Mouse (Mus musculus) left cerebral cortex, postnatal 4 days (tissue): ENCODE measurements around the gene Ankrd63. TPM values are rescaled to one million over a fixed set of nuclear protein-coding genes. Genes with fewer than 3 reads are reported as not detected.

Source experiments
- DNase-seq: peaks from one replicate; pipeline ENCODE4 v3.0.0-alpha.2; 2022
- intact Hi-C: fragments of 180-260 bp; cut with DNase I; formaldehyde crosslinking; loops from one replicate; pipeline ENCODE4 v1.15.1; 2025
- total RNA-seq, 2 experiments: library from RNA; stranded (reverse); gene quantifications; 2 replicates each; pipeline ENCODE4 v1.2.3; 2021

The Ankrd63 gene
- total RNA-seq, 2 experiments from 2014 or later, result 2.2 to 2.5 TPM

DNA sequence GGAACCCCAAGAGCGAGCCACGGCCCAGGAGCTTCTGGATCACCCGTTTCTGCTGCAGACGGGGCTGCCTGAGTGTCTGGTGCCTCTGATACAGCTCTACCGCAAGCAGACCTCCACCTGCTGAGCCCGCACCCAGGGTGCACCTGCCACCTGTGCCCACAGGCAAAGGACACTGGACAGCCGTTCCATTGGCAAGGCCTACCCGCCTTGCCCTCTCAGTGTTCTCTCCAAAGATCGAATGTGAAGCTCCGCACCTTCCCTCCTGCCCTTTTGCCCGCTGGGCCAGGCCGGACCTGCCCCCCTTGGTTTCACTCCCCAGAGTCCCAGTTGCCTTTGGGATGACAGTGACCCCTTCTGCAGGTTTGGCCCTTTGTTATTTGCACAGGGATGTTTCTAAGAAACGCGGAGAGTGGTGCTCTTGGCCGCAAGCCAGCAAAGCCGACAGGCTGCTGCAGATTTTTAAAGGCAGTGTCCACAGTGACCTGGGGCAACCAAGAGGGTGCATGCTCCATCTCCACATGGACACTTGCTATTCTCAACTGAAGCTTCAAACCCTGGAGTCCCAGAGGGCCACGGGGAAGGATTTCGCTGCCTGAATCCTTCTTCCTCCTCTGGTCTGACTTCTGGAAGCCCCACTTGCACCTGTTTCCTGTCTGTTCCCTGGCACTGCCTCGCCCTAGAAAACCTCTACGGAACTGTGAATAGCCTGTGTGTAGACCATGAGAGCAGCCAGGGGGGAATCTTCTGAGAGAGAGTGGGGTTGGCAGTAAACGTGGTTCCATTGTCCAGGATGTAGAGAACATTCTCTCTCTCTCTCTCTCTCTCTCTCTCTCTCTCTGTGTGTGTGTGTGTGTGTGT lies 7.1 kb downstream of the Ankrd63 start:
- DNase-seq, result no peak
- intact Hi-C loops, result loop anchor here (5.0 kb wide), 1 partner anchor 59 kb away; no protein-coding TSS in a partner anchor

DNA sequence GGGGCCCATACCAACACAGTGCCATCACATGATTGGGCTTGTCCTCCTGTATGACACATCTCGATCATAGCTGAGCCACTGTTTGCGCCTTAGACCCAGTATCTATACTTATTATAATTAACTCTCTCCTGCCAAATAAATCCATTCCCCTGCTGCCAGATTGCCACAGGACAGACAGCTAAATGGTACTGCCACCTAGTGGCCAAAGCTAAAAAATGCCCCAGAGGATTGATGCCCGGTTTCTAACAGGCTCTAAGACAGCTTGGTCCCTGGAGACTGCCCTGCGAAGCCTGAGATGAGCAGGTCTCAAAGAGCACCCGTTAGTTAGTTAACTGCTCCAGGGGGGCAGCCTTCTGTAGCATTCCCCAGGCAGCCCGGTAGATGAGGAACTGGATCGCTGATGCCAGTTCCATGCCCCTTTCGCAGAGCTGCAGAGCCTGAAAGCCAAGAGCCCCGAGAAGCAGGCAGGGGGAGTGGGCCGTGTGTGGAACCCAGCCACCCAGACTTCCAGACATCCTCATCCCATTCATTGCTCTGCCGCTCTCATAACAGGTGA lies 8.0 kb downstream of the Ankrd63 start:
- intact Hi-C loops, result loop anchor here (5.0 kb wide), 1 partner anchor 58 kb away; no protein-coding TSS in a partner anchor
- DNase-seq, result peak; percentile 46

DNA sequence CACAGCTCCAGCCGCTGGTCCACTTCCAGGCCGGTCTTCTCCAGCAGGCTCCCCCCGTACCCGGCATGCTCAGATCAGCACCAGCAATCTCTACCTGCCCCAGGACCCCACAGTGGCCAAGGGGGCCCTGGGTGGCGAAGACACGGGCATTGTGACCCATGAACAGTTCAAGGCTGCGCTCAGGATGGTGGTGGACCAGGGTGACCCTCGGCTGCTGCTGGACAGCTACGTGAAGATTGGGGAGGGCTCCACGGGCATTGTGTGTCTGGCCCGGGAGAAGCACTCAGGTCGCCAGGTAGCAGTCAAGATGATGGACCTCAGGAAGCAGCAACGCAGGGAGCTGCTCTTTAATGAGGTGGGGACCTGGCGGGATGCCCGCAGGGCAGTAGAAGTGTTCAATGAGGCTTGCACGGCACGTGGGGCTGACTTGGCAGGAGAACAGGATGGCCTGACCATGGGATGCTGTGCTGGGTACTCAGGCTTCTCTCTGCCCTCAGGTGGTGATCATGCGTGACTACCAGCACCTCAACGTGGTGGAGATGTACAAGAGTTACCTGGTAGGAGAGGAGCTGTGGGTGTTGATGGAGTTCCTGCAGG lies 10.3 kb downstream of the Ankrd63 start:
- intact Hi-C loops, result no loop called here
- peak; percentile 75 for DNase-seq

DNA sequence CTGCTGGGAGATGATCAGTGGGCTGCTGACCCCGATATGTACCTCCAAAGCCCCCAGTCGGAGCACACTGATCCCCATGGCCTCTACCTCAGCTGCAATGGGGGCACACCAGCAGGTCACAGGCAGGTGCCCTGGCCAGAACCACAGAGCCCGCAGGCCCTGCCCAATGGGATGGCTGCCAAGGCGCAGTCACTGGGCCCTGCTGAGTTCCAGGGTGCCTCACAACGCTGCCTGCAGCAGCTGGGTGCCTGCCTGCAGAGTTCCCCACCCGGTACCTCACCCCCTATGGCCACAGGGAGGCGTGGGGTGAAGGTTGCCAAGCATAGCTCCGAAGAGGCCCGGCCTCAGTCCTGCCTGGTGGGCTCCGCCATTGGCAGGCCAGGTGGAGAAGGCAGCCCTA lies 13.9 kb downstream of the Ankrd63 start:
- DNase-seq, result no peak
- intact Hi-C loops, result no loop called here

DNA sequence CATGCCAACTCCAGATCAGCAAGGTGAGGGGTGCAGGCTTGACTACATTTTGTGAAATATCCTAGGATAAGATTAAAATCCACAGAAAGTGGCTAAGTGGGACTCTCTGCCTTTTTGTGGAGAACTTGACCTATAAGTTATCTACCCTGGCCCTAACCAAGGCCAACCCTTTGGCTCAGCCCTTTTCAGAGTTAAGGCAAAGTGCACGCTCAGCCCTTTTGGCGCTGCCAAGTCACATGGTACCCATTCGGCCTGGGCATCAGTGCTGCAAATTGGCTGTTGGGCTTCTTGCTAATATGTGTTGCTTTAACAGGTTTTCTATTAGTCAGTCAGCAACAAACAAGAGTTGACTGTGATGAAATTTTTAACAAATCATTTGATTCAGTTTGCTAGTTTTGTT lies 16.0 kb downstream of the Ankrd63 start:
- intact Hi-C loops, result no loop called here
- DNase-seq, result no peak

DNA sequence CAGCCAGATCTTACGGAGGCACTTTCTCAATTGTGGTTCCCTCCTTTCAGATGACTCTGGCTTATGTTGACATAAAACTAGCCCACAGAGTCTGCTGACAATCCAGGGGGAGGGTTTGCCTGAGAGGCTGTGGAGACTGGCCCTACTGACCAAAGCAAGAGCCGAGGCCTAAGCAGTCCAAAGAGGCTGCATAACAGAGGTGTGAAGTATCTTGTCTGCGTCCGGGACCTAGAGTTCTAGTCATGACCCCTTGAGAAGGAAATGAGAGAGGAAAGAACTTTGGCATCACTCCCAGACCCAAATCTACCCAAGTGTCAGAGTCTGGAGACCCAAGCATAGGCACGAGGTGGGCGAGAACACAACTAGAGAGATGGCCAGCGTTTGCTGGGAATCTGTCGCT lies 17.1 kb downstream of the Ankrd63 start:
- intact Hi-C loops, result no loop called here
- DNase-seq, result no peak

DNA sequence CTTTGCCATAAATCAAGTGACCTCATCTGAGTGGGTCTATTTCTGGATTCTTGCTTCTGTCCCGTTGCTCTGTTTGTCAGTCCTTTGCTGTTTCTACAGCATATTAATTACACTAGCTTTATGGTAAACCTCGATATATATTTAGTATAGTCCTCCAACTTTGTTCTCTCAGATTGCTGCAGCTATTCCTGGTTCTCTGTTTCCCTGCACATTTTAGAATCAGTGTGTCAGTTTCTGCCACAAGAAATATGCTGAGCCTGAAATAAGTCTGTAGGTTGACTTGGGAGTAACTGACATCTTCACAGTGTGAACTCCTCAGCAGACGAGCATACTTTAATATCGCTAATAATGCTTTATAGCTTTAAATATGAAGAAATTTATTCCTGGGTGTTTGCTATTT lies 18.7 kb downstream of the Ankrd63 start:
- DNase-seq, result no peak
- intact Hi-C loops, result no loop called here

DNA sequence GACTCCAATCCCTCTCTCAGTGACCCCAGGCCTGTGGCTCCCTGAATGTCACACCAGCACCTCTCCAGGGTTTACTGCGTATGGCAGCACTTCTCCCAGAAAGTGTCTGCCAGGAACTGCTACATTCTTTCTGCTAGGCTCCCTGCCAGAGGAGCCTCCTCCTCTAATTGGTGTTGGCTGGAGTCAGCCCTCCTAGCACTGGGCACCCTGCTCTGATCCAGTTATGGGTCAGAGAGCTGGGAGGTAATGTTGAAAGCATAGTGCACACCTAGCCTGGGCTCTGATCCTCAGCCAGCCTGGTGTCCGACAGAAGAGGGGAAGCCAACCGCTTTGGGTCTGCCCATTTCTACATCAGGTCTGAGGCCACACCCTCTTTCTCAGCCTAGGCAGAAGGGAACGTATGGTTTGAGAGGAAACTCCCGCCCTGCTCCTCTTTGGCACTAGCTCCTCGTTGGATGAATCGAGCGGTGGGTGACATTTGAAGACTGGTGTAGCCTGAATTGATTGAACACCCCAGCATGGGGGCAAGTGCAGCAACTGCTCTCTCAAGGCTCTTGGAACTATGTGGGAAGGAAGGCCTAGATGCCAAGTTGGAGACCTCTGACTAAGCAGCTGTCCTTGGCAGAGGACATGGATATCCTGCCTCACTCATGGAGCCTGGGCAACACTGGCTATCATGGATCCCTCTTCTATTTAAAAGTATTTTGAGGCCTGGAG lies 21.1 kb downstream of the Ankrd63 start:
- intact Hi-C loops, result no loop called here

DNA sequence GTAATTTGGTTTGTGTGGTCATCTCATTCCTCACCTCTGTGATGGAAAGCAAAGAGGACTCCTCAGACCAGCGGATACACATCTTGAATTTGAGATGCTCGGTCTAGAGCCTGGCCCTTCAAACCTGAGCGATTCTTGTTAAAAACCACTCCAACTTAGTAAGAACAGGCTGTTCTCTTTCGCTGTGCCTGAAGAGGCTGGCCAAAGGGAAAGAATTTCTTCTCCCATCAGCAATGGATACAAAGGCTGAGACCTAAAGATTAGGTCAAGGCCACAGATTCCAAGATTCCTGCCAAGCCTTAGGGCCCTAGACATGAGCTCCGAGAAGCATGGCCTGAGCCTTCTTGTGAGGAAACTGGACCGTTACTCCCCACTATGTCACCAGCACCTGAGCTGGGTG lies 22.8 kb downstream of the Ankrd63 start:
- intact Hi-C loops, result no loop called here
- DNase-seq, result no peak

More for the DNA sequence above, 21.1 kb downstream of the Ankrd63 start:
- no peak for DNase-seq

DNA sequence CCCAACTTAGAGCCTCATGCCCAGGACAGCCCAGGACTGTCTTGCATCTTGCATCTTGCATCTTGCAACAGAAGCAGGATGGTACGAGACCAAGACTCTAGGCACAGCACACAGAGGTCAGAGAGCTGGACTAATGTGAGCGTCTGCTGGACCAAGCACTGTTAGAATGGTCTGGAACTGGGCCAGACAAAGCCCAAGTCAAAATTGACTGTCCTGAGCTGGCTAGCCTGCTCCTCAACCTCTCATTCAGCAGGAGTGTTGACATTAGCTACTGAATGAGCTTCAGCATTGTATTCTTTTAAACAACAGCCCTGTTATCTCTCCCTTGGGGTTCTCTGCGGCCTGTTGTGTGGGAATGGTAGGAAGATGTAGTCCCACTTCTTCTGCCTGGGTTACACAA lies 24.2 kb downstream of the Ankrd63 start:
- intact Hi-C loops, result no loop called here

DNA sequence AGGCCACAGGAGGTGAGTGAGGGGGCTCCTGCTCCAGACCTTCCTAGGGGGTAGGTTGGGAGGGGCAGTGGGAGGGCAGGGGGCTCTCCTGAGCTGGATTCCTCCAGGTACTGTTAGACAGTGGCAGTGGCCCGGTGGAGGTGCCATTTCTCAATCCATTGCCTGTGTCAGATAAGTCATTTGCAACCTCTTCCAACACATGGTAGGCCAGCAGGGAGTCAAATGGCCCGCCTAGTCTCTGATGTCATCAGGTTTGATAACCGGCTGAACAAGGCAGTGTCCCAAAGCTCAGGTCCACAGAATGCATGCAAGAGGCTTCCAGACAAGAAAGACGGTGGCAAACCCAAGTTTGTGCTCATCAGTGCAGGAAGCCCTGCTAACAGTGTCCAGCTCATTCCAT lies 25.9 kb downstream of the Ankrd63 start:
- DNase-seq, result no peak
- intact Hi-C loops, result no loop called here

More for the DNA sequence above, 24.2 kb downstream of the Ankrd63 start:
- no peak for DNase-seq

DNA sequence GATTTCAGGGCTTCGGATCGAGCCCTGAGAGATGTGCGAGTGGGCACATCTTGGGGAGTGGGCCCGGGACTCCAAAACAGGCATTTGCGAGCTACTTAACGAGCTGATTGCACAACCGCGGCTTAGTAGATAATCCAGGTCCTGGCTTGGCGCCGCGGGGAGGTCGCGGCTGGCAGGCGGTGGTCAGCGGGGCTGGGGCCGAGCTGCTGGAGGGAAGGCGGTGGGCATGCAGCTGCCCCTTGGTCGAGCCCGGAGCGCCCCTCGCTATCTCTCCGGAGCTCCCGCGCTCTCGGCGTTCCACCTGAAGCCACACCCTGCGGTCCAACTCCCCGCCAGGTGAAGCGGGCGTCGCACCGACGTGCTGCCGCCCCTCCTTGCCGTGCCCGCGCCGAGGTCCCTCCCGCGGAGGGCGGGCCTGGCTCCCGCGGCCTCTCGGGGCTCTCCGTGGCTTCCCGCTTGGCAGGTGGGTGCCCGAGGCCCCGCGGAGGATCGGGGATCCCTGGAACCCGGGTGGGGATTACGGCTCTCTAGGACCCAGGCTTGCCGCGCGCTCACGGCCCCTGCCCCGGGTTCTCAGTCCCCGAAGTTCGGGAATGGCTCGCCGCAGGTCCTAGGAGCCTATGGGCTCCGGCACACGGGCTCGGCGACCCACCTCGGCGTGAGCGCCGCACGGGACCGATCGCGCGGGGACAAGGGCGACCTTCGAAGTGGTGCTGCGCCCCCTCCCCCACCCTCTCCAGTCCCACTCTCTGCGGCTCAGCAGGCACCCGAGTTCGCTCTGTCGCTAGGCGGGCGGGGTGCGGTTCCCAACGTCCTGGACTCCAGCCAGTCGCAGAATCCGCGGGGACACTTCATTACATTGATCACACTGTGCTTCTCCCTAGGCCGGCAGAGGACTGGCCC lies 26.7 kb downstream of the Ankrd63 start:
- intact Hi-C loops, result no loop called here
- no peak for DNase-seq

DNA sequence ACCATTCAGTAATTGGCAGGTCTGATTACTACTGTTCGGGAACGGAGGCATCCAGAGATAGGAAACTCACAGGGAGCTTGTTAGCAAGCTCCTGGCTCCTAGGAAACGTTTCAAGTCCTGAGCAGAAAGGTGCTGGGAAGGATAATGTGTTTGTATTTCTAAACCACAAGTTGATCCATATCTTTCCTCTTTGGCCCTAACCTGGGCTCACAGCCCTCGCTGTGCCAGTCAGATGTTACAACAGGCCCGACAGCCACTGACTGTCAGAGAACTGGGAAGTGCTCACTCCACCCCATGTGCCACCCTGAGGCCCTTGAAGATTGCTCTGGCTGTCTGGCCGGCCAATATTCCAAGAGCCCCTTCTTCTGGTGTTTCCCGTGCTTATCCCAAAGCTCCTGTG lies 29.3 kb downstream of the Ankrd63 start:
- no peak for DNase-seq
- intact Hi-C loops, result no loop called here

DNA sequence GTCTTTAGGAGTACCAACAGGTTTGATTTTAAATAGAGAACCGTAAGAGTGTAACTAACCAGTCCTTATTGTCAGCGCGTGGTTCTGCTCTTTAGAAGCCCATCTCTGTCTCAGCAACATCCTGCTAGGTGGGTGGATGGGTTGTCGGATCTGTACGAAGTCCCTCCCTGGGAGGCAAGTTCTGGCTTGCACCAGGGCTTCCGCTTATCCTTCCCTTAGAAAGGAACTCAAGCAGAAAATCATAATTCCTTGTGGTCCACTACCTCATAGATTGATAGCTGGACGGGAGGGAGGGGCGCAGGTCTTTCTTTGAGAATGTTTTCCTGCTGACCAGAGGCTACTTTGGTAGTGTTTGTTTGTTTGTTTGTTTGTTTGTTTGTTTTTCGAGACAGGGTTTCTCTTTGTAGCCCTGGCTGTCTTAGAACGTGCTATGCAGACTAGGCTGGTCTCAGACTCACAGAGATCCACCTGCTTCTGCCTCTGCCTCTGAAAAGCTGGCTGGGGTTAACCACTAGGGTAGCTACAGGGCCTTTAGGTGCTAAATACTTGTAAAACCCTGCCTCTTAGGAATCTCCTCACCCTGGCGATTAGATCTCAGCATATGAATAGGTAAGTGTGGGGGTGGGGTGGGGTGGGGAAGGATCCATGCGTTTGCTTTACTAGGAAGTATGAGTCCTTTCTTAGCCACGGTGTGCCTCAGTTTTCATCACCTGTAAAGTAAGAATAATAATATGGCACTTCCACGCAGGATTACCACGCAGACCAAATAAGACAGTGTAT lies 29.9 kb downstream of the Ankrd63 start:
- intact Hi-C loops, result no loop called here
- DNase-seq, result no peak

DNA sequence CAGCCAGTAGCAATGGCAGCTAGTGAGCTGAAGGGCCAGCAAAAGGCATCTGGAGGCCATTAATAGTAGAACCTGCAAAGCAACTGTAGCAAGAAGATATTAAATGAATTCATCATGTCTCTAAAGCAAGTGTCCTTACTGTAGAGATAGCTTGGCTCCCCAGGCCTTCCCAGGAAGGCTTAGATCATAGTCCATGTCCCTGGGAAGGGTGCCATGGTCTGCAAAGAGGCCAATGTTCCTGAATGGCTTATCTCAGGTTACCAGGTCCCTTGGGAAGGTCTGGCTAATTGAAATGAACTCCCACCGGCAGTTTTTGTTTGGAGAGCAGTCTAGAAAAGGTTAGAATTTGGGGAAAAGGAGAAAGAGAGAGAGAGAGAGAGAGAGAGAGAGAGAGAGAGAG lies 32.0 kb downstream of the Ankrd63 start:
- DNase-seq, result no peak
- intact Hi-C loops, result no loop called here

DNA sequence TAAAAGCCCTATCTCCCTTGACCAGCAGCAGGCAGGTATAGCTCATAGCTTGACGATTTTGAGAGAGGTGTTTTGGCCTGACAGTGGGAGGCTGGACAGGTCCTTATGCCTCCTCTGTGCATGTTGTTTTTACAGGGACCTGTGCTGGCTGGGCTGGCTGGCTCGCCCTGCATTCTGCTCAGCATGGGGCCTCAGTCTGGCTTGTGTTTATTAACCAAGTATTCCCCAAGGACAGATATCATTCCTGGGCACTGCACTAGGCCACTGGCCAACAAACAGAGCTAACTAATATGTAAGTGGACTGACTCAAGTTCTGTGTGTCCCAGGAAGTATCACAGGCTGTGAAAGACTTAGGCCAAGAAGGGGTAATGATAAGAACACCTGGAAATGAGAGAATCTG lies 34.0 kb downstream of the Ankrd63 start:
- no peak for DNase-seq
- intact Hi-C loops, result no loop called here

DNA sequence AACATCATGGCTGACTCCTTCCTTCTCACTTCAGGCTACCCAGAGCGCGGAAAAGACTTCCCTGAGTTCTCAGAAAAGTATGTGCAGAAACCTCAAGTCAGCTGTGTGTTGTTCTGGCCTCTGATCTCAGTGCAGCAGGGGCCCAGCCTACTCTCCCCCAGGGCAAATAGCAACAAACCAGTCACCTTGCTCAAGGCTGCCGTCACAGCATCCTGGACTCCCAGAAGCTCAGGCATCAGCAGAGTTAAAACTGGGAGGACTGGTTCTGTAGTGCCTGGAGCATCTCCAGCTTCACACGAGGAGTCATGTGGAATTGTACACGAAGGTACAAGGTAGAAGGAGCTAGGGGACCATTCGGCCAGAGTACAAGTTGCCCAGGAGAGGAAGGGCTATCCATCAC lies 34.5 kb downstream of the Ankrd63 start:
- no peak for DNase-seq
- intact Hi-C loops, result no loop called here

DNA sequence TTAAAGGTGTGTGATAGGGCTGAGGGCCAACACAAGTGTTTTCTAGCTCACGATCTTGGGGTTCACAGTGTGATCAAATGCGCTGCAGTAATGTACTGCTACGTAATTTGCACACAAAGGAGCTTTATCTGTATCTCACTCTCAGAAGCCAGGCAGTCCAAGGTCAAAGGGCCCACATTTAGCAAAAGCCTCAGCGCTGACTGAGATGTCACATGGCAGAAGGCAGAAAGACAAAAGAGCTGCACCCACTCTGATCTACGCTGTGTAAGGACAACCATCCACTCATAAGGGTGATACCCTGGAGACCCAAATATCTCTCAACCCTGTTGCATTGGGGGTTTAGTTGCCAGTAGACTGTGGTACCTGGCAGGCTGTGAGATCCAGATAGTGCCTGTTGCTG lies 36.6 kb downstream of the Ankrd63 start:
- no peak for DNase-seq
- intact Hi-C loops, result no loop called here

DNA sequence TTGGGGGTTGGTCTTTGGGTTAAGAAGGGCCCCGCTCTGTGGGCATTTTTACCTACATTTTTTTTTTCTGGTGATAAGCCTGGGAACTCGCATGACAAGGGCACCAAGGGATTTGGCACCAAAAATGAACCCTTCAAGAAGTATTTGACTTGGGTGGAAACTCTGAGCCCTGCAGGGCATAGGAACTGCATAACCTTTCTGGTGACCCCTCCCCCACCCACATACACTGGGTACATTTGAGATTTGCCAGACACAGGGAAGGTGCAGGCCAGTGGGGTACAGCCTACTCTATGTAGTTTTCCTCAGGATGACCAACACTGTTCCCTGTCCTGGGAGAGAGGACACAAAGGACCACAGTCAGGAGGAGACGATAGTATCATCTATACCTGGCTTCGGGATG lies 38.1 kb downstream of the Ankrd63 start:
- intact Hi-C loops, result no loop called here
- DNase-seq, result no peak
